Mouse (Mus musculus): ENCODE measurements around the gene Ifna5. TPM values are rescaled to one million over a fixed set of nuclear protein-coding genes. Genes with fewer than 3 reads are reported as not detected.

Ifna5 gene
- total RNA-seq, 2 experiments from 2014 or later = not detected

DNA sequence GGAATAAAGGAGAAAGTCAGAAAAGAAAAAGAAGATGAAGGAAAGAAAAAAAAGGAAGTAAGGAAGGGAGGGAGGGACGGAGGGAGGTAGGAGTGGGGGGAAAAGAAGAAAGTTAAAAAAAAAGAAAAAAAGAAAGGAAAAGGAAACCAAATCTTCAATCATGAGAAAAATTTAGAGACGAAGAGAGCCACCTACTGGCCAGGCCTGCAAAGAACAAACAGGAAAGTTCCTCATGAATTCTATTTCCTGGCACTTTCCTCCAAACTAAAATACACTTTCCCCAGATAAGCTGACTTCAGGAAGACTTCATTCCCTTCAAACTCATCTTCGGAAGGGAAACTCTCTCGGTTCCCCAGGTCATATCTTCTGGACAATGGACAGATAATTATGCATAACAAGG is 4.8 kb upstream of the Ifna5 start:
- peak; percentile 86 for TF ChIP-seq CTCF (conservative IDR thresholded peaks at IDR 0.05)
- no peak overlapping the region for H3K27ac ChIP-seq
- peak in 1 of 2 experiments; percentile 49 for DNase-seq (ENCODE audit: low spot score in 2 of 2)
- H3K4me3 ChIP-seq = no peak overlapping the region

GRCm38 (mm10) chr4:88838828-88839227 is 3.5 kb downstream of the Ifna5 start:
- Histone ChIP-seq H3K4me3 (no peak overlapping the region), H3K27ac (no peak overlapping the region)
- DNase-seq (ENCODE audit: low spot score in 2 of 2) = peak in 1 of 2 experiments; percentile 23
- peak; percentile 87 for TF ChIP-seq CTCF (conservative IDR thresholded peaks at IDR 0.05)

DNA sequence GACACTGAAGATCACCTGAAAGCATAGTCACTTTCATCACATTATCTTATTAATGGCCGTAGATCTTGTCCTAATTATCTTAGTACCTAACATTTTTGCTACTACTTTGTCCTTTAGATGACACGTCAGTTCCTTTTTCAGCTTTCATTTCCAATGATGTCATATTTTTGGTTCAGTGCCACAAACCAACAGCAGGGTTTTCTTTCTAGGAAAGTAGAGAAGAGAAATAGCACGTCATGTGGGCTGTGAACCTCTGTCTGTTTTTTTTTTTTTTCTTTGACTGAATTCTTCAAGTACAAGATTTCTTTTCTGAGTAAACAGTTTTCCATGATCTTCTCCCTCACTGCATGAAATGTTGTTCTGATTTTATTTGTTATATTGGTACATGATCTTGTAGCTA is 4.7 kb downstream of the Ifna5 start:
- Histone ChIP-seq H3K27ac (no peak overlapping the region), H3K4me3 (no peak overlapping the region)
- DNase-seq (ENCODE audit: low spot score in 2 of 2) = no peak
- no peak for TF ChIP-seq CTCF (conservative IDR thresholded peaks at IDR 0.05)

DNA sequence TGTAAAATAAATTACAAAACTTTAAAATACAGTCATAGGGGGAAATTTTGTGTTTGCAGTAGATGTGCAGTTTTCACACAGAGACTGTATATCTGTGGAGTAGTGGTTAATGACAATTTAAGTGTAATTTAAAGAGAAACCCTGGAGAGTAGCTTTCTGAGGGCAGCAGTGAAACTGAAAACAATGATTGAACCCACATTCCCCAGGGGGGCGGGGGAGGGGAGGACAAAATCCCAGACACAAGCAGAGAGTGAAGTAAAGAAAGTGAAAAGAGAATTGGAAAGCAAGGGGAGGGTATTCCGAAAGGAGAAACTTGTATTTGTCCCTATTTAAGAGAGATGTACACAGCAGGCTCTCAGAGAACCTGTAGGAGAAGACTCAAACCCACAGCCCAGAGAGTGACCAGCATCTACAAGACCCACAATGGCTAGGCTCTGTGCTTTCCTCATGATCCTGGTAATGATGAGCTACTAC is 6.2 kb downstream of the Ifna5 start, which contains the start of gene Ifna4:
Gene Ifna4 (plus strand): TSS at position 424 of the 474 bp plus-strand sequence.
- H3K27ac ChIP-seq = no peak within 1 kb of the TSS
- DNase-seq (ENCODE audit: low spot score in 2 of 2) = no peak
- no peak for TF ChIP-seq CTCF (conservative IDR thresholded peaks at IDR 0.05)
- H3K4me3 ChIP-seq = no peak within 1 kb of the TSS

GRCm38 (mm10) chr4:88845334-88845733 is 10.0 kb downstream of the Ifna5 start:
- H3K27ac ChIP-seq = no peak overlapping the region
- H3K4me3 ChIP-seq = no peak overlapping the region
- TF ChIP-seq CTCF (conservative IDR thresholded peaks at IDR 0.05) = peak; percentile 72
- no peak for DNase-seq (ENCODE audit: low spot score in 2 of 2)

- no peak for DNase-seq (ENCODE audit: low spot score in 2 of 2)
- H3K27ac ChIP-seq = no peak within 1 kb of the TSS
- no peak for TF ChIP-seq CTCF (conservative IDR thresholded peaks at IDR 0.05)
These were observed 14.4 kb downstream of the Ifna5 start, which contains the start of gene Ifna1 for GRCm38 (mm10) chr4:88849698-88850097. TSS of gene Ifna1 (plus strand) at chr4:88850087.

DNA sequence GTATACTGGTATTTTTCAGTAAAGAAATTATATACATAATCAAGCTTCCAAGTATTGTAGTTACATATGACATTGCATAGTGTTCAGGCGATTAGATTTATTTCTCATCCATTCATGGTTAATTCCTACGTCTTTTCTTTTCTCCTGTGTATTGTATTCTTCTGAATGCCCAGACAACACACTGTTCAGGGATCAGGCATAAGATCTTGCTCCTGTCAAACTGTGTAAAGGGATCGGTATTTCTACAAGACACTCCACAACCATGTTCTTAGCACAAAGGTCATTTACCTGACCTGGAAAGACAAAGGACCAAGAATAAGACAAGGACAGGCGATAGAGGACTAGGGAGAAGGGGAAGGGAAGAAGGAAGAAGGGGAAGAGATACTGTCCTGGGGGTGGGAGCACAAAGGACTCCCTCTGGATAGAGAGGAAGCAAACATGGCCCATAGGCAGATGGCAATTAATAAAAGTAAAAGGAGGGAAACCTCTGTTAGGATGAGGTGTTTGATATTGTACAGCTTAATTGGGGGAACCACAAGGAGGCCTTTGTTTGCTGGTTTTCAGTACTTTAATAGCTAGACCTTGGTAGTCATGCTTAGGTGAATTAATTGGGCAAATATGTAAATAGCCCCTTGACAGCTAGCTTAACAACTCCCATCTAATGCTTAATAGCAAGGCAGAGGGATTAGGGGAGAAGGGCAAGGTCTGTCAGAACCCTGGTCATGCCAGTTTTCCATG is 15.9 kb downstream of the Ifna5 start:
- Histone ChIP-seq H3K27ac (no peak overlapping the region), H3K4me3 (no peak overlapping the region)
- no peak for TF ChIP-seq CTCF (conservative IDR thresholded peaks at IDR 0.05)
- DNase-seq (ENCODE audit: low spot score in 2 of 2) = no peak

More at GRCm38 (mm10) chr4:88849698-88850097, 14.4 kb downstream of the Ifna5 start, which contains the start of gene Ifna1:
- H3K4me3 ChIP-seq = no peak within 1 kb of the TSS

- no peak for TF ChIP-seq CTCF (conservative IDR thresholded peaks at IDR 0.05)
- H3K27ac ChIP-seq = no peak overlapping the region
- H3K4me3 ChIP-seq = no peak overlapping the region
- no peak for DNase-seq (ENCODE audit: low spot score in 2 of 2)
These were observed 23.9 kb downstream of the Ifna5 start for GRCm38 (mm10) chr4:88859214-88859613.

- no peak overlapping the region for H3K27ac ChIP-seq
- no peak for DNase-seq (ENCODE audit: low spot score in 2 of 2)
- no peak for TF ChIP-seq CTCF (conservative IDR thresholded peaks at IDR 0.05)
- no peak overlapping the region for H3K4me3 ChIP-seq
These were observed 28.0 kb downstream of the Ifna5 start for GRCm38 (mm10) chr4:88863309-88863708.

DNA sequence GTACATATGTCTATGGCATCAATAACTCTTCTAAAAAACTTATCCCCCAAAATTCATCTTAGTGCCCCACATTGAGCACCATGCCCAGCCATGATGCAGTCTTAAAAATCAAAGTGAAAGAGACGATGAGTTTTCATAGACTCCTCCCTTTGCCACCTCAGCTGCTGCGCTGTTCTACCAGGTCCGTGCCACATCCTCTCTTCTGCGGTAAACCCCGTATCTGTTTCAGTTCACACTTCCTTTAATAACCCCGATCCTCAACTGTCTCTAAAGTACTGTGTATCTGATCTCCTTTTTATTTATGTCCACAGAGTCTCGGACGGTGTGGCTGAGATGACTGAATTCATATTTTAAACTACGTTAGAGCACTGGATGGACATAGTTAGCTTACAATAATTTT is 29.3 kb downstream of the Ifna5 start:
- H3K27ac ChIP-seq = no peak overlapping the region
- no peak overlapping the region for H3K4me3 ChIP-seq
- no peak for DNase-seq (ENCODE audit: low spot score in 2 of 2)
- no peak for TF ChIP-seq CTCF (conservative IDR thresholded peaks at IDR 0.05)

- Histone ChIP-seq H3K27ac (no peak overlapping the region), H3K4me3 (no peak overlapping the region)
- TF ChIP-seq CTCF (conservative IDR thresholded peaks at IDR 0.05) = no peak
- no peak for DNase-seq (ENCODE audit: low spot score in 2 of 2)
These were observed 29.8 kb downstream of the Ifna5 start for GRCm38 (mm10) chr4:88865011-88865569.

DNA sequence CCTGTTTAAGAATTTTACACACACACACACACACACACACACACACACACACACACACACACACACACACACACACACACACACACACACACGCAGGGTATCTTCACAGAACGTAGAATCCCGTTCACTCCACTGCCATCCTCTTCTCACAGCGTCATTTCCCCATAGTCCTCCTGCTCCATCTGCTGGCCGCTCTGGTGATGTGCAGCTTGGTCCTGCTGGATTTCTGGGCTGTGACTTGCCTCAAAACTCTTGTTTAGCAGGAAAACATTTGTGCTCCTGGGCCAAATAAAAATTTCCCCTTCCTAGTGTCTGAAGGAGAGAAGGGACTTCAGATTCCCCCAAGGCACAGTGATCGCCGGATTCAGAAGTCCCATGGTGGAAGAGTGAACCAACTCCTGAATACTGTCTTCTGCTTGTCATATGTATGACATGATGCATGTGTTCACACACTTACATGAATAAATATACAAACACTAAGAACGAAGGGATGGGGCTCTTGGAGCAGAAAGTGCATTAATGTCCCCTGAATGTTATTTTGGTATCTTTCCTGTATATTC is 32.1 kb downstream of the Ifna5 start:
- peak; percentile 80 for TF ChIP-seq CTCF (conservative IDR thresholded peaks at IDR 0.05)
- Histone ChIP-seq H3K4me3 (peak overlapping the region; percentile 55), H3K27ac (no peak overlapping the region)
- DNase-seq (ENCODE audit: low spot score in 2 of 2) = peak; percentile 56 to 84

Data from layer of hippocampus, adult 2 months (tissue).